18 mouse cellular contexts compared by ENCODE assay signal in genomic region chr19:34642616-34643015, GRCm38 (mm10). TPM values are rescaled to one million over a fixed set of nuclear protein-coding genes. Genes with fewer than 3 reads are reported as not detected.
"Had no signal": no experiment of that assay in that cellular context is flagged by ENCODE, and none has a peak within 500 bp of the region (broad histone marks: within the 10 kb centered on the region; RNA-seq: fewer than 3 reads in every experiment).

No protein-coding gene starts in this region.

- ATAC-seq: lung, postnatal 0 days; midbrain, embryonic 13.5 days; midbrain, embryonic 15.5 days had no signal

- H3K4me2 ChIP-seq: lung, embryonic 15.5 days; midbrain, embryonic 11.5 days; midbrain, embryonic 13.5 days; midbrain, embryonic 15.5 days; neural tube, embryonic 12.5 days; stomach, embryonic 15.5 days had no signal

- H3K27ac ChIP-seq: lung, embryonic 15.5 days; macrophage; midbrain, embryonic 13.5 days; midbrain, embryonic 15.5 days; neural tube, embryonic 12.5 days; stomach, embryonic 15.5 days; stomach, postnatal 0 days had no signal

- H3K9ac ChIP-seq: lung, embryonic 15.5 days; midbrain, embryonic 13.5 days; midbrain, embryonic 15.5 days; neural tube, embryonic 12.5 days; stomach, embryonic 15.5 days had no signal

- H3K4me1 ChIP-seq: lung, embryonic 15.5 days; midbrain, embryonic 13.5 days; midbrain, embryonic 15.5 days; neural tube, embryonic 12.5 days; stomach, embryonic 15.5 days had no signal

- H3K27me3 ChIP-seq: midbrain, embryonic 13.5 days; midbrain, embryonic 15.5 days; neural tube, embryonic 12.5 days; stomach, embryonic 15.5 days had no signal

- H3K36me3 ChIP-seq: lung, embryonic 15.5 days; midbrain, embryonic 13.5 days; midbrain, embryonic 15.5 days; neural tube, embryonic 12.5 days; stomach, embryonic 15.5 days had no signal

- H3K4me3 ChIP-seq: lung, embryonic 15.5 days; midbrain, embryonic 13.5 days; midbrain, embryonic 15.5 days; neural tube, embryonic 12.5 days; stomach, embryonic 15.5 days had no signal

- DNase-seq: lung, adult 2 months; lung, postnatal 14 days; lung, postnatal 36 days; right cerebral cortex, postnatal 14 days; thymus, adult 2 months; thymus, postnatal 25 days; thymus, postnatal 4 days had no signal

- H3K9me3 ChIP-seq: lung, embryonic 15.5 days; megakaryocyte, embryonic 14.5 days; midbrain, embryonic 13.5 days; midbrain, embryonic 15.5 days; neural tube, embryonic 12.5 days; stomach, embryonic 15.5 days had no signal

RNA-seq across cellular contexts. Expression of gene Ifit1bl2, which starts 2.1 kb away (rescaled TPM):
- polyA plus RNA-seq: testis, adult 2 months had no signal

RNA-seq across cellular contexts. Expression of gene Ifit1bl1, which starts 40.9 kb away (rescaled TPM):
- polyA plus RNA-seq: testis, adult 2 months had no signal
